In genomic region chr4:117113237-117113636, GRCm38 (mm10) we compare ENCODE assay signal across 22 mouse cellular contexts. TPM values are rescaled to one million over a fixed set of nuclear protein-coding genes. Genes with fewer than 3 reads are reported as not detected.
A peak's percentile ranks its signal among the peaks of the same experiment; 100 is the strongest.
DNase-seq lines count a peak whose midpoint lies in the region; ATAC-seq and TF ChIP-seq lines count a peak whose summit lies in the region.
"Had no signal": no experiment of that assay in that cellular context is flagged by ENCODE, and none has a peak within 500 bp of the region (broad histone marks: within the 10 kb centered on the region; RNA-seq: fewer than 3 reads in every experiment).

No protein-coding gene starts in this region.

- H3K36me3 ChIP-seq in intestine, postnatal 0 days (ENCODE audit: control insufficient read depth, insufficient read depth) = peaks cover 8% of the 10 kb centered on the region; the same call in 1 of the 2 replicates
- H3K36me3 ChIP-seq in intestine, embryonic 15.5 days = no peaks in the 10 kb centered on the region
- H3K36me3 ChIP-seq in lung, embryonic 14.5 days (ENCODE audit: insufficient read depth) = peaks cover 74% of the 10 kb centered on the region
- no peaks in the 10 kb centered on the region for H3K36me3 ChIP-seq in MEL (ENCODE audit: control insufficient read depth in 1 of 2, insufficient read depth in 2 of 2, low read length in 2 of 2)

- no peaks in the 10 kb centered on the region for H3K4me1 ChIP-seq in intestine, postnatal 0 days (replicated peaks; ENCODE audit: control insufficient read depth, insufficient read depth, low read length)
- H3K4me1 ChIP-seq in intestine, embryonic 15.5 days (replicated peaks) = no peaks in the 10 kb centered on the region
- H3K4me1 ChIP-seq in lung, embryonic 14.5 days (ENCODE audit: insufficient read depth) = no peaks in the 10 kb centered on the region
- H3K4me1 ChIP-seq in MEL (ENCODE audit: control insufficient read depth in 1 of 2, insufficient read depth in 2 of 2, low read length in 2 of 2) = no peaks in the 10 kb centered on the region
- H3K4me1 ChIP-seq: embryonic facial prominence, embryonic 13.5 days; neural tube, embryonic 13.5 days had no signal

- H3K9me3 ChIP-seq in intestine, postnatal 0 days (ENCODE audit: control insufficient read depth) = no peaks in the 10 kb centered on the region
- no peaks in the 10 kb centered on the region for H3K9me3 ChIP-seq in intestine, embryonic 15.5 days
- no peaks in the 10 kb centered on the region for H3K9me3 ChIP-seq in lung, embryonic 14.5 days (ENCODE audit: low read depth, low read length)
- H3K9me3 ChIP-seq in MEL (replicated peaks; ENCODE audit: insufficient read depth, low read length) = no peaks in the 10 kb centered on the region
- H3K9me3 ChIP-seq: embryonic facial prominence, embryonic 13.5 days; megakaryocyte, embryonic 14.5 days; neural tube, embryonic 13.5 days had no signal

- no peak for TF ChIP-seq POLR2A in MEL (IDR thresholded peaks at IDR 0.05; ENCODE audit: control insufficient read depth in 1 of 2, insufficient read depth in 1 of 2, low read depth in 1 of 2, low read length in 2 of 2, poor library complexity in 1 of 2)

- no peak overlapping the region for H3K4me3 ChIP-seq in intestine, postnatal 0 days (ENCODE audit: low read depth, low read length)
- H3K4me3 ChIP-seq in intestine, embryonic 15.5 days (replicated peaks) = no peak overlapping the region
- H3K4me3 ChIP-seq in lung, embryonic 14.5 days (ENCODE audit: low read depth, low read length) = no peak overlapping the region
- no peak overlapping the region for H3K4me3 ChIP-seq in MEL (ENCODE audit: control insufficient read depth in 1 of 2, insufficient read depth in 1 of 2, low read depth in 2 of 2, low read length in 2 of 2)
- H3K4me3 ChIP-seq: embryonic facial prominence, embryonic 13.5 days; megakaryocyte, embryonic 14.5 days; neural tube, embryonic 13.5 days had no signal

- no peak for TF ChIP-seq EP300 in MEL (IDR thresholded peaks at IDR 0.05; ENCODE audit: low read depth in 1 of 2, low read length in 2 of 2)

- H3K4me2 ChIP-seq in intestine, postnatal 0 days (replicated peaks; ENCODE audit: low read depth) = no peak overlapping the region
- no peak overlapping the region for H3K4me2 ChIP-seq in intestine, embryonic 15.5 days (replicated peaks)
- no peak overlapping the region for H3K4me2 ChIP-seq in lung, embryonic 14.5 days
- H3K4me2 ChIP-seq: embryonic facial prominence, embryonic 13.5 days; hindbrain, embryonic 14.5 days; neural tube, embryonic 13.5 days had no signal

- ATAC-seq in intestine, postnatal 0 days = no peak
- no peak for ATAC-seq in intestine, embryonic 15.5 days
- no peak for ATAC-seq in lung, embryonic 14.5 days (ENCODE audit: insufficient read depth)
- ATAC-seq: activated CD4-positive, CD25-positive, alpha-beta regulatory T cell, adult 4 months; lung, postnatal 0 days had no signal

- no peaks in the 10 kb centered on the region for H3K79me2 ChIP-seq in MEL (ENCODE audit: control insufficient read depth, insufficient read depth, low read length, poor library complexity)

- peak; percentile 39 for TF ChIP-seq RAD21 in MEL (IDR thresholded peaks at IDR 0.05; ENCODE audit: low read depth, low read length)

- H3K27ac ChIP-seq in intestine, postnatal 0 days (ENCODE audit: low read depth, low read length) = no peak overlapping the region
- H3K27ac ChIP-seq in intestine, embryonic 15.5 days = no peak overlapping the region
- no peak overlapping the region for H3K27ac ChIP-seq in lung, embryonic 14.5 days (ENCODE audit: low read depth)
- H3K27ac ChIP-seq in MEL (ENCODE audit: control insufficient read depth, low read depth, low read length) = no peak overlapping the region
- H3K27ac ChIP-seq: embryonic facial prominence, embryonic 13.5 days; hindbrain, embryonic 14.5 days; neural tube, embryonic 13.5 days had no signal

- peak; percentile 28; the same call in 1 of the 2 replicates for TF ChIP-seq CTCF in intestine, postnatal 0 days (IDR thresholded peaks at IDR 0.05; ENCODE audit: low read depth)
- 0 out of 2 replicates have a peak, but pooled peaks have one; percentile 6 for TF ChIP-seq CTCF in lung, embryonic 14.5 days (IDR thresholded peaks at IDR 0.05; ENCODE audit: low read depth)
- TF ChIP-seq CTCF in MEL (IDR thresholded peaks at IDR 0.05 in 2 of 3, conservative IDR thresholded peaks at IDR 0.05 in 1 of 3; ENCODE audit: control insufficient read depth in 1 of 3, insufficient read depth in 1 of 3, low read depth in 2 of 3, low read length in 3 of 3, poor library complexity in 1 of 3, severe bottlenecking in 1 of 3) = peak in 2 of 3 experiments; percentile 52 to 55; a peak in 4 of 6 replicates

- WGBS in intestine, postnatal 0 days = 94% methylated on average over 1 of the region's 1 CpGs
- 94% methylated on average over 1 of the region's 1 CpGs for WGBS in intestine, embryonic 15.5 days
- 92% methylated on average over 1 of the region's 1 CpGs for WGBS in lung, embryonic 14.5 days

- no peaks in the 10 kb centered on the region for H3K27me3 ChIP-seq in intestine, postnatal 0 days (replicated peaks; ENCODE audit: control insufficient read depth, insufficient read depth, low read length)
- H3K27me3 ChIP-seq in intestine, embryonic 15.5 days (replicated peaks) = no peaks in the 10 kb centered on the region
- H3K27me3 ChIP-seq in lung, embryonic 14.5 days (ENCODE audit: insufficient read depth, low read length) = no peaks in the 10 kb centered on the region
- H3K27me3 ChIP-seq in MEL (ENCODE audit: control insufficient read depth in 1 of 2, insufficient read depth in 2 of 2, low read length in 2 of 2) = no peaks in the 10 kb centered on the region
- H3K27me3 ChIP-seq: embryonic facial prominence, embryonic 13.5 days; neural tube, embryonic 13.5 days had no signal

- no peak for DNase-seq in lung, embryonic 14.5 days
- DNase-seq in lung, postnatal 14 days = no peak
- peak; percentile 53 for DNase-seq in MEL (ENCODE audit: low read depth, low spot score)
- no peak for DNase-seq in cerebellum, postnatal 4 days (ENCODE audit: low spot score in 2 of 2)
- DNase-seq in spleen, postnatal 4 days (ENCODE audit: low spot score in 2 of 2) = no peak
- DNase-seq: adrenal gland, postnatal 25 days; cerebellum, adult 8-10 months; gastrocnemius, postnatal 25 days; heart, postnatal 10 days; kidney, adult 11 months; kidney, postnatal 14 days; right cerebral cortex, postnatal 25 days had no signal

- H3K9ac ChIP-seq in intestine, postnatal 0 days (ENCODE audit: low read depth, low read length) = no peak overlapping the region
- no peak overlapping the region for H3K9ac ChIP-seq in intestine, embryonic 15.5 days
- no peak overlapping the region for H3K9ac ChIP-seq in lung, embryonic 14.5 days
- no peak overlapping the region for H3K9ac ChIP-seq in MEL (ENCODE audit: control insufficient read depth, low read depth, low read length, poor library complexity, severe bottlenecking)
- H3K9ac ChIP-seq: embryonic facial prominence, embryonic 13.5 days; hindbrain, embryonic 14.5 days; neural tube, embryonic 13.5 days had no signal

TF ChIP-seq in MEL, 35 proteins besides CTCF, POLR2A, EP300 and RAD21:
- TF ChIP-seq TAL1 (IDR thresholded peaks at IDR 0.05; ENCODE audit: low read length) = no peak
- TF ChIP-seq GATA1 (IDR thresholded peaks at IDR 0.05; ENCODE audit: low read depth, low read length) = no peak
- TF ChIP-seq SMC3 (IDR thresholded peaks at IDR 0.05; ENCODE audit: low read depth, low read length) = peak; percentile 47

RNA-seq across cellular contexts. Expression of gene Btbd19, which starts 12.3 kb away (rescaled TPM):
- polyA plus RNA-seq in intestine, postnatal 0 days (2015; fragmentation: Nextera tagmentation; extraction: Ambion mirVana) = 2.9 and 3.5 TPM in 2 replicates
- polyA plus RNA-seq in intestine, embryonic 15.5 days (2015; fragmentation: Nextera tagmentation; extraction: Ambion mirVana) = 6.0 and 7.6 TPM in 2 replicates
- polyA plus RNA-seq in lung, embryonic 14.5 days (2014; fragmentation: Nextera tagmentation; extraction: Ambion mirVana) = 6.7 and 7.6 TPM in 2 replicates
- total RNA-seq in MEL (2012; rRNA removed) = 12.1 and 13.6 TPM in 2 replicates
- 10 to 100 TPM in 1 of 2 experiments, not detected in 1; 22.6 TPM for polyA plus RNA-seq in MEL (2012; ENCODE audit: insufficient read depth in 1 of 2, insufficient read length in 2 of 2, low read depth in 1 of 2, low replicate concordance in 2 of 2, missing spikeins in 1 of 2)

RNA-seq across cellular contexts. Expression of gene Tctex1d4, which starts 13.4 kb away (rescaled TPM):
- polyA plus RNA-seq in intestine, postnatal 0 days (2015; fragmentation: Nextera tagmentation; extraction: Ambion mirVana) = 0.22 TPM in 2 replicates
- not detected in 2 replicates for polyA plus RNA-seq in intestine, embryonic 15.5 days (2015; fragmentation: Nextera tagmentation; extraction: Ambion mirVana)
- polyA plus RNA-seq in lung, embryonic 14.5 days (2014; fragmentation: Nextera tagmentation; extraction: Ambion mirVana) = not detected in 2 replicates
- total RNA-seq in MEL (2012; rRNA removed) = 0.31 and 0.62 TPM in 2 replicates
- 1 to 10 TPM in 1 of 2 experiments, not detected in 1; 1.3 TPM for polyA plus RNA-seq in MEL (2012; ENCODE audit: insufficient read depth in 1 of 2, insufficient read length in 2 of 2, low read depth in 1 of 2, low replicate concordance in 2 of 2, missing spikeins in 1 of 2)
- total RNA-seq: adrenal gland, postnatal 25 days; gastrocnemius, postnatal 25 days; left cerebral cortex, adult 8-10 months; monocyte, adult 5-6 weeks had no signal
- polyA plus RNA-seq: embryonic facial prominence, embryonic 13.5 days; neural tube, embryonic 13.5 days had no signal

RNA-seq across cellular contexts. Expression of gene Ptch2, which starts 17.4 kb away (rescaled TPM):
- 1.3 and 1.4 TPM in 2 replicates for polyA plus RNA-seq in intestine, postnatal 0 days (2015; fragmentation: Nextera tagmentation; extraction: Ambion mirVana)
- 5.6 and 5.9 TPM in 2 replicates for polyA plus RNA-seq in intestine, embryonic 15.5 days (2015; fragmentation: Nextera tagmentation; extraction: Ambion mirVana)
- 12.2 and 14.1 TPM in 2 replicates for polyA plus RNA-seq in lung, embryonic 14.5 days (2014; fragmentation: Nextera tagmentation; extraction: Ambion mirVana)
- total RNA-seq in MEL (2012; rRNA removed) = not detected in 2 replicates
- polyA plus RNA-seq in MEL (2012; ENCODE audit: insufficient read depth in 1 of 2, insufficient read length in 2 of 2, low read depth in 1 of 2, low replicate concordance in 2 of 2, missing spikeins in 1 of 2) = under 1 TPM in 1 of 2 experiments, not detected in 1; 0.33 TPM
- total RNA-seq: monocyte, adult 5-6 weeks had no signal
- polyA plus RNA-seq: activated CD4-positive, CD25-positive, alpha-beta regulatory T cell, adult 4 months had no signal

RNA-seq across cellular contexts. Expression of gene Plk3, which starts 20.5 kb away (rescaled TPM):
- polyA plus RNA-seq in intestine, postnatal 0 days (2015; fragmentation: Nextera tagmentation; extraction: Ambion mirVana) = 5.3 and 7.0 TPM in 2 replicates
- polyA plus RNA-seq in intestine, embryonic 15.5 days (2015; fragmentation: Nextera tagmentation; extraction: Ambion mirVana) = 3.6 and 3.7 TPM in 2 replicates
- polyA plus RNA-seq in lung, embryonic 14.5 days (2014; fragmentation: Nextera tagmentation; extraction: Ambion mirVana) = 4.2 and 5.1 TPM in 2 replicates
- total RNA-seq in MEL (2012; rRNA removed) = 4.1 and 5.3 TPM in 2 replicates
- 10 to 100 TPM in 1 of 2 experiments, not detected in 1; 13.8 TPM for polyA plus RNA-seq in MEL (2012; ENCODE audit: insufficient read depth in 1 of 2, insufficient read length in 2 of 2, low read depth in 1 of 2, low replicate concordance in 2 of 2, missing spikeins in 1 of 2)

RNA-seq across cellular contexts. Expression of gene Rps8, which starts 42.8 kb away (rescaled TPM):
- 563 and 564 TPM in 2 replicates for polyA plus RNA-seq in intestine, postnatal 0 days (2015; fragmentation: Nextera tagmentation; extraction: Ambion mirVana)
- polyA plus RNA-seq in intestine, embryonic 15.5 days (2015; fragmentation: Nextera tagmentation; extraction: Ambion mirVana) = 1,027 and 1,033 TPM in 2 replicates
- polyA plus RNA-seq in lung, embryonic 14.5 days (2014; fragmentation: Nextera tagmentation; extraction: Ambion mirVana) = 1,312 and 1,358 TPM in 2 replicates
- 4,560 and 5,186 TPM in 2 replicates for total RNA-seq in MEL (2012; rRNA removed)
- polyA plus RNA-seq in MEL (2012; ENCODE audit: insufficient read depth in 1 of 2, insufficient read length in 2 of 2, low read depth in 1 of 2, low replicate concordance in 2 of 2, missing spikeins in 1 of 2) = 1,000 to 10,000 TPM; 1,132 to 1,156 TPM
